9 mouse cellular contexts compared by ENCODE assay signal in genomic region chr16:17848928-17849327, GRCm38 (mm10). TPM values are rescaled to one million over a fixed set of nuclear protein-coding genes. Genes with fewer than 3 reads are reported as not detected.
DNase-seq lines count a peak whose midpoint lies in the region; ATAC-seq lines count a peak whose summit lies in the region.
"Had no signal": no experiment of that assay in that cellular context is flagged by ENCODE, and none has a peak within 500 bp of the region (broad histone marks: within the 10 kb centered on the region; RNA-seq: fewer than 3 reads in every experiment).

No protein-coding gene starts in this region.

- H3K4me3 ChIP-seq in forebrain, embryonic 12.5 days (replicated peaks) = no peak overlapping the region
- no peak overlapping the region for H3K4me3 ChIP-seq in forebrain, embryonic 11.5 days (ENCODE audit: low read depth, low read length)
- no peak overlapping the region for H3K4me3 ChIP-seq in hindbrain, embryonic 12.5 days

- ATAC-seq in forebrain, embryonic 12.5 days (ENCODE audit: low FRiP score) = no peak
- no peak for ATAC-seq in forebrain, embryonic 11.5 days (replicated peaks; ENCODE audit: low FRiP score)
- ATAC-seq in hindbrain, embryonic 12.5 days (ENCODE audit: low FRiP score) = 0 out of 2 replicates have a peak, but pooled peaks have one; percentile 38

- no peaks in the 10 kb centered on the region for H3K9me3 ChIP-seq in forebrain, embryonic 12.5 days
- H3K9me3 ChIP-seq in forebrain, embryonic 11.5 days (ENCODE audit: control insufficient read depth, low read length) = no peaks in the 10 kb centered on the region
- H3K9me3 ChIP-seq in hindbrain, embryonic 12.5 days (replicated peaks) = no peaks in the 10 kb centered on the region

- H3K27ac ChIP-seq in forebrain, embryonic 12.5 days = 0 out of 2 replicates have a peak overlapping the region, but pooled peaks have one; percentile 20
- no peak overlapping the region for H3K27ac ChIP-seq in forebrain, embryonic 11.5 days (ENCODE audit: low read depth, low read length)
- H3K27ac ChIP-seq in hindbrain, embryonic 12.5 days = 0 out of 2 replicates have a peak overlapping the region, but pooled peaks have one; percentile 8

- no peaks in the 10 kb centered on the region for H3K27me3 ChIP-seq in forebrain, embryonic 12.5 days
- no peaks in the 10 kb centered on the region for H3K27me3 ChIP-seq in forebrain, embryonic 11.5 days (ENCODE audit: control insufficient read depth, insufficient read depth, low read length)
- no peaks in the 10 kb centered on the region for H3K27me3 ChIP-seq in hindbrain, embryonic 12.5 days

- no peak overlapping the region for H3K4me2 ChIP-seq in forebrain, embryonic 12.5 days
- no peak overlapping the region for H3K4me2 ChIP-seq in forebrain, embryonic 11.5 days (ENCODE audit: low read depth, low read length, severe bottlenecking)
- H3K4me2 ChIP-seq in hindbrain, embryonic 12.5 days (replicated peaks) = no peak overlapping the region

- H3K4me1 ChIP-seq in forebrain, embryonic 12.5 days = 0 out of 2 replicates have a peak, but pooled peaks cover 2% of the 10 kb centered on the region
- H3K4me1 ChIP-seq in forebrain, embryonic 11.5 days (replicated peaks; ENCODE audit: control insufficient read depth, insufficient read depth, low read length) = no peaks in the 10 kb centered on the region
- H3K4me1 ChIP-seq in hindbrain, embryonic 12.5 days = no peaks in the 10 kb centered on the region

- H3K9ac ChIP-seq in forebrain, embryonic 12.5 days = no peak overlapping the region
- H3K9ac ChIP-seq in forebrain, embryonic 11.5 days (ENCODE audit: low read length) = no peak overlapping the region
- H3K9ac ChIP-seq in hindbrain, embryonic 12.5 days = no peak overlapping the region

- H3K36me3 ChIP-seq in forebrain, embryonic 12.5 days (replicated peaks) = peaks cover 91% of the 10 kb centered on the region
- H3K36me3 ChIP-seq in forebrain, embryonic 11.5 days (ENCODE audit: control insufficient read depth, insufficient read depth, low read length) = peaks cover 17% of the 10 kb centered on the region; the same call in 1 of the 2 replicates
- peaks cover 88% of the 10 kb centered on the region for H3K36me3 ChIP-seq in hindbrain, embryonic 12.5 days

- DNase-seq in forebrain, embryonic 11.5 days (ENCODE audit: low spot score) = no peak
- DNase-seq in right cerebral cortex, adult 18-20 months = peak; percentile 59
- DNase-seq in right cerebral cortex, postnatal 4 days = no peak
- DNase-seq in cerebellum, adult 18-20 months = peak; percentile 75 to 78
- peak; percentile 77 for DNase-seq in lung, postnatal 36 days
- DNase-seq in thymus, postnatal 4 days = peak; percentile 35

- 30% methylated on average over 1 of the region's 1 CpGs for WGBS in forebrain, embryonic 12.5 days
- 34% methylated on average over 1 of the region's 1 CpGs for WGBS in forebrain, embryonic 11.5 days
- WGBS in hindbrain, embryonic 12.5 days = 29% methylated on average over 1 of the region's 1 CpGs

RNA-seq across cellular contexts. Expression of gene Car15, which starts 10.8 kb away (rescaled TPM):
- 4.4 and 5.1 TPM in 2 replicates for polyA plus RNA-seq in forebrain, embryonic 12.5 days (2016; fragmentation: Nextera tagmentation; extraction: Ambion mirVana)
- polyA plus RNA-seq in forebrain, embryonic 11.5 days (2014; fragmentation: Nextera tagmentation; extraction: Ambion mirVana) = 4.3 and 4.6 TPM in 2 replicates
- 3.5 and 4.1 TPM in 2 replicates for polyA plus RNA-seq in hindbrain, embryonic 12.5 days (2016; fragmentation: Nextera tagmentation; extraction: Ambion mirVana)

RNA-seq across cellular contexts. Expression of gene B830017H08Rik, which starts 16.0 kb away (rescaled TPM):
- not detected in 2 replicates for polyA plus RNA-seq in forebrain, embryonic 12.5 days (2016; fragmentation: Nextera tagmentation; extraction: Ambion mirVana)
- not detected in 2 replicates for polyA plus RNA-seq in forebrain, embryonic 11.5 days (2014; fragmentation: Nextera tagmentation; extraction: Ambion mirVana)
- 0.93 and 1.0 TPM in 2 replicates for polyA plus RNA-seq in hindbrain, embryonic 12.5 days (2016; fragmentation: Nextera tagmentation; extraction: Ambion mirVana)
- polyA plus RNA-seq: intestine, embryonic 14.5 days had no signal

RNA-seq across cellular contexts. Expression of gene Gm20518, which starts 42.5 kb away (rescaled TPM):
- 0.43 and 0.97 TPM in 2 replicates for polyA plus RNA-seq in forebrain, embryonic 12.5 days (2016; fragmentation: Nextera tagmentation; extraction: Ambion mirVana)
- 0.32 and 0.51 TPM in 2 replicates for polyA plus RNA-seq in forebrain, embryonic 11.5 days (2014; fragmentation: Nextera tagmentation; extraction: Ambion mirVana)
- 0.66 and 0.73 TPM in 2 replicates for polyA plus RNA-seq in hindbrain, embryonic 12.5 days (2016; fragmentation: Nextera tagmentation; extraction: Ambion mirVana)

RNA-seq across cellular contexts. Expression of gene Tssk1, which starts 45.1 kb away (rescaled TPM):
- polyA plus RNA-seq in forebrain, embryonic 12.5 days (2016; fragmentation: Nextera tagmentation; extraction: Ambion mirVana) = 0.10 TPM in 1 of 2 replicates, not detected in the other
- polyA plus RNA-seq in forebrain, embryonic 11.5 days (2014; fragmentation: Nextera tagmentation; extraction: Ambion mirVana) = not detected in 2 replicates
- 0.07 and 0.10 TPM in 2 replicates for polyA plus RNA-seq in hindbrain, embryonic 12.5 days (2016; fragmentation: Nextera tagmentation; extraction: Ambion mirVana)
- polyA plus RNA-seq: intestine, embryonic 14.5 days had no signal

RNA-seq across cellular contexts. Expression of gene Dgcr2, which starts 49.4 kb away (rescaled TPM):
- polyA plus RNA-seq in forebrain, embryonic 12.5 days (2016; fragmentation: Nextera tagmentation; extraction: Ambion mirVana) = 97.9 and 106 TPM in 2 replicates
- polyA plus RNA-seq in forebrain, embryonic 11.5 days (2014; fragmentation: Nextera tagmentation; extraction: Ambion mirVana) = 112 TPM in 2 replicates
- 101 and 106 TPM in 2 replicates for polyA plus RNA-seq in hindbrain, embryonic 12.5 days (2016; fragmentation: Nextera tagmentation; extraction: Ambion mirVana)

Comparison
In these comparisons a context has a peak if more than half of its experiments do, and no peak if none do; other contexts are left out.
1. DNase-seq: peak in right cerebral cortex, adult 18-20 months (single experiment), cerebellum, adult 18-20 months (2 of 2), lung, postnatal 36 days (single experiment) and thymus, postnatal 4 days (single experiment); none in forebrain, embryonic 11.5 days (single experiment) and right cerebral cortex, postnatal 4 days (single experiment).